Mouse (Mus musculus) bone marrow, adult 2 months (tissue): ENCODE results near the gene Agmo.

Source experiments
- CTCF ChIP-seq: fragments of 200-500 bp; IDR thresholded peaks from 2 replicates; pipeline ENCODE4 v1.5.1; 2011; ENCODE audit warnings: low read length, control low read depth; ENCODE audit not compliant: control insufficient read depth, insufficient read depth
- POLR2A ChIP-seq: fragments of 200-500 bp; IDR thresholded peaks from 2 replicates; pipeline ENCODE4 v1.6.1; 2011; ENCODE audit warnings: low read depth, mild to moderate bottlenecking, control low read depth, low read length, borderline replicate concordance; ENCODE audit not compliant: control insufficient read depth

DNA sequence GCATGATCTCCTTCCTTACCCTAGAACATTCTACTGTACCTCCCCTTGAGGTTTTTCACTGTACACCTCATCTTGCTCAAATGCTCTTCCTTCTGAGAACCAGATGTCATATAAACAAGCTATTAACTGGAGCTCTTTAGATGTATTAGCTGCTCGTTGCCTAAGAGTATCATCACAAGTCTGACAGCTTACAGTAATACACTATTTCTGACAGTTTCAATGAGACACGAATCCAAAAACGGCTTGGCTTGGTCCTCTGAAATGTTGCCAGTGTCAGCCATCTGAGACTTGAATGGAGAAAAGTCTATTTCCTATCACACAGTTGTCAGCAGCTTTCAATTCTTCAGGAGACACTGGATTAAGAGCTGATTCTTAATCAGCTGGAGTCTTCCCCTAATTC is 257.4 kb downstream of the Agmo start:
- TF ChIP-seq POLR2A (no peak), CTCF (no peak)
